Mouse (Mus musculus) central nervous system, embryonic 11.5 days (tissue): ENCODE data around the gene Bend7. TPM values are rescaled to one million over a fixed set of nuclear protein-coding genes. Genes with fewer than 3 reads are reported as not detected.

ENCODE experiments used
- polyA plus RNA-seq: library from polyadenylated mRNA; depleted of rRNA; stranded (reverse); fragments of >200 nt; gene quantifications from 2 replicates; pipeline ENCODE4 v1.2.3, GENCODE M21; 2012; rRNA removed

Bend7 gene
- 3.5 and 4.1 TPM in 2 replicates for polyA plus RNA-seq

GRCm38 (mm10) chr2:4717769-4718661 is at the start of gene Bend7:
TSS of gene Bend7 (plus strand) at chr2:4717831.

Other genes starting within 250 kb of the Bend7 start
- gene Prpf18, start 65.7 kb upstream of the Bend7 start, polyA plus RNA-seq = 37.1 and 41.0 TPM in 2 replicates
- 89.6 and 104 TPM in 2 replicates for gene Sephs1, start 163.7 kb downstream of the Bend7 start, polyA plus RNA-seq
- gene Phyh, start 201.2 kb downstream of the Bend7 start, polyA plus RNA-seq = 20.6 and 26.3 TPM in 2 replicates